Mouse (Mus musculus): ENCODE results near the gene Rnft2. TPM values are rescaled to one million over a fixed set of nuclear protein-coding genes. Genes with fewer than 3 reads are reported as not detected.
A peak's percentile ranks its signal among the peaks of the same experiment; 100 is the strongest.

Gene Rnft2
- polyA plus RNA-seq, 1 experiment = 7.8 TPM

GRCm38 (mm10) chr5:118169222-118170221 lies 75.4 kb downstream of the Rnft2 start:
- H3K9me3 ChIP-seq (replicated peaks; ENCODE audit: control insufficient read depth, insufficient read depth, low read length, poor library complexity, severe bottlenecking) = no peaks in the 10 kb centered on the region
- no peak overlapping the region for H3K27ac ChIP-seq (ENCODE audit: insufficient read depth, low read length)
- no peak for TF ChIP-seq CTCF (IDR thresholded peaks at IDR 0.05; ENCODE audit: low read depth, low read length)
- no peak for TF ChIP-seq POLR2A (IDR thresholded peaks at IDR 0.05; ENCODE audit: insufficient read depth, low read length)
- TF ChIP-seq EP300 (IDR thresholded peaks at IDR 0.05; ENCODE audit: insufficient read depth, low read depth, low read length) = no peak
- peak overlapping the region; percentile 65 for H3K4me3 ChIP-seq (ENCODE audit: low read depth, low read length)
- H3K9ac ChIP-seq (ENCODE audit: low read depth, poor library complexity, severe bottlenecking) = peak overlapping the region; percentile 78
- H3K27me3 ChIP-seq (ENCODE audit: control insufficient read depth, insufficient read depth, low read length, poor library complexity, severe bottlenecking) = peaks cover 16% of the 10 kb centered on the region
- H3K36me3 ChIP-seq (ENCODE audit: control insufficient read depth, insufficient read depth, low read length, poor library complexity, severe bottlenecking) = no peaks in the 10 kb centered on the region
- H3K4me1 ChIP-seq (ENCODE audit: control insufficient read depth, insufficient read depth, low read length) = no peaks in the 10 kb centered on the region

DNA sequence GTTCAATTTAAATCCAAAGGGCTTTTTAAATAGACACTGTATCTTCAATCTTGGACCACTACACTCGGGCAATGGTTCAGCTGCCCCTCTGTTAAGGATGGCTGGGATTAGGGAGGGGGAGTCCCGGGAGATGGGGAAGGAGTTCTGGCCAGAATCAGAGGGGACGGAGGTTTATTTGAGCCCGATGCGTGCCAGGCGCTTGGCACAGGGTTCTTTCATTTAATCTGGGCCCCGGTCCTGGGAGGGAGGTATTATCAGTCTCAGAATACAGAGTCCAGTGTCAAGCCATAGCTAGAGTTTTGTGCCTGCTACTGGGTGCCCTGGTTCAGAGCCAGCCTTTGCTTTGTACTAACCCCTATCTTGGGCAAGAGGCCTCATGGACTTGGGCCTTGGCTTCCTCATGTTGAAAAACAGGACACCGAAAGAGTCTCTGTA lies 77.3 kb downstream of the Rnft2 start:
- no peak overlapping the region for H3K27ac ChIP-seq (ENCODE audit: insufficient read depth, low read length)
- no peaks in the 10 kb centered on the region for H3K36me3 ChIP-seq (ENCODE audit: control insufficient read depth, insufficient read depth, low read length, poor library complexity, severe bottlenecking)
- H3K4me1 ChIP-seq (ENCODE audit: control insufficient read depth, insufficient read depth, low read length) = no peaks in the 10 kb centered on the region
- TF ChIP-seq POLR2A (IDR thresholded peaks at IDR 0.05; ENCODE audit: insufficient read depth, low read length) (no peak), CTCF (IDR thresholded peaks at IDR 0.05; ENCODE audit: low read depth, low read length) (no peak), EP300 (IDR thresholded peaks at IDR 0.05; ENCODE audit: insufficient read depth, low read depth, low read length) (no peak)
- no peak overlapping the region for H3K4me3 ChIP-seq (ENCODE audit: low read depth, low read length)
- H3K9me3 ChIP-seq (replicated peaks; ENCODE audit: control insufficient read depth, insufficient read depth, low read length, poor library complexity, severe bottlenecking) = no peaks in the 10 kb centered on the region
- no peak overlapping the region for H3K9ac ChIP-seq (ENCODE audit: low read depth, poor library complexity, severe bottlenecking)
- H3K27me3 ChIP-seq (ENCODE audit: control insufficient read depth, insufficient read depth, low read length, poor library complexity, severe bottlenecking) = peaks cover 16% of the 10 kb centered on the region

- Histone ChIP-seq H3K27me3 (ENCODE audit: control insufficient read depth, insufficient read depth, low read length, poor library complexity, severe bottlenecking) (peaks cover 6% of the 10 kb centered on the region), H3K36me3 (ENCODE audit: control insufficient read depth, insufficient read depth, low read length, poor library complexity, severe bottlenecking) (no peaks in the 10 kb centered on the region), H3K27ac (ENCODE audit: insufficient read depth, low read length) (no peak overlapping the region)
These were observed 79.5 kb downstream of the Rnft2 start for GRCm38 (mm10) chr5:118165462-118165861.

GRCm38 (mm10) chr5:118164581-118164980 lies 80.3 kb downstream of the Rnft2 start, which contains the start of gene Hrk:
Gene Hrk (plus strand): TSS chr5:118164648.
- Histone ChIP-seq H3K36me3 (ENCODE audit: control insufficient read depth, insufficient read depth, low read length, poor library complexity, severe bottlenecking) (no peaks in the 10 kb centered on the region), H3K27me3 (ENCODE audit: control insufficient read depth, insufficient read depth, low read length, poor library complexity, severe bottlenecking) (peaks cover under 1% of the 10 kb centered on the region; the same call in 1 of the 2 replicates), H3K9me3 (replicated peaks; ENCODE audit: control insufficient read depth, insufficient read depth, low read length, poor library complexity, severe bottlenecking) (no peaks in the 10 kb centered on the region), H3K27ac (ENCODE audit: insufficient read depth, low read length) (no peak within 1 kb of the TSS), H3K4me1 (ENCODE audit: control insufficient read depth, insufficient read depth, low read length) (no peaks in the 10 kb centered on the region), H3K9ac (ENCODE audit: low read depth, poor library complexity, severe bottlenecking) (no peak within 1 kb of the TSS), H3K4me3 (ENCODE audit: low read depth, low read length) (no peak within 1 kb of the TSS)
- TF ChIP-seq POLR2A (IDR thresholded peaks at IDR 0.05; ENCODE audit: insufficient read depth, low read length) = no peak
- TF ChIP-seq EP300 (IDR thresholded peaks at IDR 0.05; ENCODE audit: insufficient read depth, low read depth, low read length) = no peak

More at GRCm38 (mm10) chr5:118165462-118165861, 79.5 kb downstream of the Rnft2 start:
- TF ChIP-seq POLR2A (IDR thresholded peaks at IDR 0.05; ENCODE audit: insufficient read depth, low read length) (no peak), CTCF (IDR thresholded peaks at IDR 0.05; ENCODE audit: low read depth, low read length) (no peak), EP300 (IDR thresholded peaks at IDR 0.05; ENCODE audit: insufficient read depth, low read depth, low read length) (no peak)
- no peak overlapping the region for H3K9ac ChIP-seq (ENCODE audit: low read depth, poor library complexity, severe bottlenecking)
- H3K4me3 ChIP-seq (ENCODE audit: low read depth, low read length) = no peak overlapping the region
- H3K4me1 ChIP-seq (ENCODE audit: control insufficient read depth, insufficient read depth, low read length) = no peaks in the 10 kb centered on the region
- no peaks in the 10 kb centered on the region for H3K9me3 ChIP-seq (replicated peaks; ENCODE audit: control insufficient read depth, insufficient read depth, low read length, poor library complexity, severe bottlenecking)

GRCm38 (mm10) chr5:118160691-118161090 lies 84.2 kb downstream of the Rnft2 start:
- Histone ChIP-seq H3K36me3 (ENCODE audit: control insufficient read depth, insufficient read depth, low read length, poor library complexity, severe bottlenecking) (no peaks in the 10 kb centered on the region), H3K27me3 (ENCODE audit: control insufficient read depth, insufficient read depth, low read length, poor library complexity, severe bottlenecking) (no peaks in the 10 kb centered on the region), H3K4me3 (ENCODE audit: low read depth, low read length) (no peak overlapping the region), H3K9ac (ENCODE audit: low read depth, poor library complexity, severe bottlenecking) (no peak overlapping the region), H3K9me3 (replicated peaks; ENCODE audit: control insufficient read depth, insufficient read depth, low read length, poor library complexity, severe bottlenecking) (no peaks in the 10 kb centered on the region), H3K27ac (ENCODE audit: insufficient read depth, low read length) (0 out of 2 replicates have a peak overlapping the region, but pooled peaks have one; percentile 12), H3K4me1 (ENCODE audit: control insufficient read depth, insufficient read depth, low read length) (no peaks in the 10 kb centered on the region)
- no peak for TF ChIP-seq POLR2A (IDR thresholded peaks at IDR 0.05; ENCODE audit: insufficient read depth, low read length)
- 0 out of 2 replicates have a peak, but pooled peaks have one; percentile 28 for TF ChIP-seq EP300 (IDR thresholded peaks at IDR 0.05; ENCODE audit: insufficient read depth, low read depth, low read length)
- TF ChIP-seq CTCF (IDR thresholded peaks at IDR 0.05; ENCODE audit: low read depth, low read length) = no peak

GRCm38 (mm10) chr5:118156976-118157375 lies 87.9 kb downstream of the Rnft2 start:
- TF ChIP-seq EP300 (IDR thresholded peaks at IDR 0.05; ENCODE audit: insufficient read depth, low read depth, low read length) = no peak
- no peak for TF ChIP-seq POLR2A (IDR thresholded peaks at IDR 0.05; ENCODE audit: insufficient read depth, low read length)
- no peak for TF ChIP-seq CTCF (IDR thresholded peaks at IDR 0.05; ENCODE audit: low read depth, low read length)
- Histone ChIP-seq H3K4me1 (ENCODE audit: control insufficient read depth, insufficient read depth, low read length) (no peaks in the 10 kb centered on the region), H3K9me3 (replicated peaks; ENCODE audit: control insufficient read depth, insufficient read depth, low read length, poor library complexity, severe bottlenecking) (no peaks in the 10 kb centered on the region), H3K27ac (ENCODE audit: insufficient read depth, low read length) (no peak overlapping the region), H3K36me3 (ENCODE audit: control insufficient read depth, insufficient read depth, low read length, poor library complexity, severe bottlenecking) (no peaks in the 10 kb centered on the region), H3K27me3 (ENCODE audit: control insufficient read depth, insufficient read depth, low read length, poor library complexity, severe bottlenecking) (no peaks in the 10 kb centered on the region), H3K9ac (ENCODE audit: low read depth, poor library complexity, severe bottlenecking) (no peak overlapping the region), H3K4me3 (ENCODE audit: low read depth, low read length) (no peak overlapping the region)

Data from ES-Bruce4 (cell line).